Mouse (Mus musculus): ENCODE measurements around the gene Anks4b. TPM values are rescaled to one million over a fixed set of nuclear protein-coding genes. Genes with fewer than 3 reads are reported as not detected.

Gene Anks4b
- polyA plus RNA-seq, 1 experiment = 15.0 TPM

DNA sequence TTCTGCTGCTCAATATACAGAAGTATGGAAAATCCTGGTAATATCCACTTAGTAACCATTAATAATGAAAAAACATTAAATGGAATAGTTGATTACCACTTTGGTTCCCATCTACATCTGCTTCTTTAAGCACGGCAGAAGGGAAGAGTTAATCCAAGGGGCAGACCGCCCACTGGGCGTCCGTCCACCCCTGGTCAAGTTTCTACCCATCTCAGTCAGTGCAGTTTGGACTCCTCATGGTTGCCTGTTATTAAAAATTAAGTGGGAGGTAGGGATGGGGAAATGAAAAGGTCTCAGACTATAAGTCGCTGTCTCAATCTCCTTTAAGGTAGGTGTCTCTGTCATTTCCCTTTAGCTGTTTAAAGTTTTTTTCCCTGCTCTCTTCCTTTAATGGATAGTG lies 15.3 kb downstream of the Anks4b start:
- TF ChIP-seq POLR2A (IDR thresholded peaks at IDR 0.05; ENCODE audit: low read depth, low read length) (no peak), CTCF (conservative IDR thresholded peaks at IDR 0.05; ENCODE audit: insufficient read depth, insufficient read length, low read depth, low read length) (no peak)
- Histone ChIP-seq H3K36me3 (ENCODE audit: control insufficient read depth, insufficient read depth, low read length) (no peaks in the 10 kb centered on the region), H3K27me3 (replicated peaks; ENCODE audit: control insufficient read depth, insufficient read depth, low read length) (no peaks in the 10 kb centered on the region), H3K4me3 (ENCODE audit: insufficient read depth, low read depth, low read length) (no peak overlapping the region), H3K27ac (ENCODE audit: insufficient read depth, low read depth, low read length) (peak overlapping the region; percentile 93), H3K4me1 (ENCODE audit: control insufficient read depth, insufficient read depth, low read length) (peaks cover 13% of the 10 kb centered on the region)
- peak; percentile 56 for DNase-seq
- WGBS = 62% methylated on average over 5 of the region's 5 CpGs

DNA sequence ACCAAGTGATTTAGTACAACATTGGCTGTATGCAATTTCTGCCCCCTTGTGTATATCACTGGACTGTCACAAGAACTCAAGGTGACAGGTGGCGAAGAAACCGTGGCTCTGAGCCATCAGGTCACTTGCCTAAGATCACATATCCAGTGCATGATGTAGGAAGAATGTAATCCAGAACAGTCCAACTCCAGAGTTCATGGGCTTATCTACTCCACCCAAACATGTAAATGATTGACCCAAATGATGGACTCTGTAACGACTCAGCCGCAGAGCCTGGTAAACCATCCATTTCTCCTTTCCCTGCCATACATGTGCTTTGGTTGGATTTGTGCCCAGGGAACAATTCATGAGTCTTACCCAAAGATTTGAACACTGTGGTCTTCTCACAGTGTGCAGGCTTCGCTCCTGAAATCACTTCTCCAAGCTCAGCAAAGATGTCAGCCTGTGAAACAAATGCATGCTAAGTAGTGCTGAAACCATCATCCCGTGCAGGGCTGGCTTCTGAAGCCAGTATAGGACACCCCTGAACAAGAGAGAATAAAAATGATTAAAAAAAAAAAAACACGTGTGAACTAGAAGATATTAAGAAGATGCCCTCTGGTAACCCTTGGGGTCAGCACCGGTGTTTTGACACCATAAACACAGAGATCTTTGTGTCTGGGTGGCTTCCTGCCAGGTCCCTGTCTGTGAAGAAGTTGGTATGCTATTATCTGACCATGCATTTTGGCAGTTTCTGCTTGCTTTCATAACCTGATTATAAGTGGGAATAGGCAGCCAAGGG lies 15.9 kb downstream of the Anks4b start:
- TF ChIP-seq CTCF (conservative IDR thresholded peaks at IDR 0.05; ENCODE audit: insufficient read depth, insufficient read length, low read depth, low read length) (no peak; the same call in 1 of the 2 replicates), POLR2A (IDR thresholded peaks at IDR 0.05; ENCODE audit: low read depth, low read length) (no peak)
- WGBS = 31% methylated on average over 8 of the region's 8 CpGs
- no peaks in the 10 kb centered on the region for H3K27me3 ChIP-seq (replicated peaks; ENCODE audit: control insufficient read depth, insufficient read depth, low read length)
- H3K4me1 ChIP-seq (ENCODE audit: control insufficient read depth, insufficient read depth, low read length) = peaks cover 13% of the 10 kb centered on the region
- H3K36me3 ChIP-seq (ENCODE audit: control insufficient read depth, insufficient read depth, low read length) = no peaks in the 10 kb centered on the region
- peak overlapping the region; percentile 93 for H3K27ac ChIP-seq (ENCODE audit: insufficient read depth, low read depth, low read length)
- no peak overlapping the region for H3K4me3 ChIP-seq (ENCODE audit: insufficient read depth, low read depth, low read length)
- DNase-seq = peak; percentile 93

DNA sequence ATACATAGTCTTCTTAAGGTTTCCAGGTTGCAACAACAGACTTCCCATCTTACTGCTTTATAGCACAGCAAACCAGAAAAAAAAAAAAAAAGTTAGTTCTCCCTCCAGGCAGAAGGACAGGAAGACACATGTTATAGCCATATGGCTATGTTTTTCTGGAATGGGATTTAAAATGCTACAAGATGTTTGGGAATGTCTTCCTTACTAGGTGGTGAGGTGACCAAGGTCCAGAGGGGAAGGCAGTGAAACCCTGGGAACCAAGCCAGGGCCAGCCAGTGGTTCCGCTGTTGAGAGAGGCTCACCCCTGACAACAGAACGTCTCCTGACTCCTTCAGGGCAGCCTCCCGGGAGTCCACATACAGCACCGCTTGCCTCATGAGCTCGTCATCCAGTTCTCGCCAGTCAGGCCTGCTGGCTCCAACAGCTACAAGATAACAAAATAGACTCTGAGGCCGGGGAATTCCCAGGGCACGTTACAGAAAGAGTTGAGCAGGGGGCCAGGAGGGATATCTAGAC lies 16.6 kb downstream of the Anks4b start:
- Histone ChIP-seq H3K36me3 (ENCODE audit: control insufficient read depth, insufficient read depth, low read length) (no peaks in the 10 kb centered on the region), H3K4me3 (ENCODE audit: insufficient read depth, low read depth, low read length) (no peak overlapping the region), H3K27me3 (replicated peaks; ENCODE audit: control insufficient read depth, insufficient read depth, low read length) (no peaks in the 10 kb centered on the region), H3K4me1 (ENCODE audit: control insufficient read depth, insufficient read depth, low read length) (peaks cover 13% of the 10 kb centered on the region), H3K27ac (ENCODE audit: insufficient read depth, low read depth, low read length) (peak overlapping the region; percentile 83)
- DNase-seq = peak; percentile 92
- TF ChIP-seq CTCF (conservative IDR thresholded peaks at IDR 0.05; ENCODE audit: insufficient read depth, insufficient read length, low read depth, low read length) (no peak), POLR2A (IDR thresholded peaks at IDR 0.05; ENCODE audit: low read depth, low read length) (no peak)
- WGBS = 34% methylated on average over 8 of the region's 8 CpGs

DNA sequence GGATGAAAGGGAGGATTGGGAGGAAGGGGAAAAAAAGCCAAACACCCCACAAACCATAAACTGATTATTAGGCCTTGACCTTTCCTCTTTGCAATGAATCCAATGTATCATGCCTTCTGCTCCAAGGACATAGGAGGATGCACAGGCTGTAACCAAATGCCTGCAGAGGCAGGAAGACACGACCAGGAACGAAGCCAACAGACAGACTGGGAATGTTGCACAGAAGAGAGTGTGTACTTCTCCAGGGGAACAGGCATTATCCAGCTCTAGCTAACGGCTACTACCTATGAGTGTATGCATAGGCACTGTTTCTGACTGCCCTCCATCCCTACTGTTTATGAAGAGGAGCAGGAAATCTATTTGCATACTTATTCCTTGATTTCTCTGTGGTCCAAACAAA lies 18.5 kb downstream of the Anks4b start:
- 42% methylated on average over 3 of the region's 3 CpGs for WGBS
- TF ChIP-seq CTCF (conservative IDR thresholded peaks at IDR 0.05; ENCODE audit: insufficient read depth, insufficient read length, low read depth, low read length) = no peak
- no peak for TF ChIP-seq POLR2A (IDR thresholded peaks at IDR 0.05; ENCODE audit: low read depth, low read length)
- no peak overlapping the region for H3K4me3 ChIP-seq (ENCODE audit: insufficient read depth, low read depth, low read length)
- H3K27ac ChIP-seq (ENCODE audit: insufficient read depth, low read depth, low read length) = no peak overlapping the region
- DNase-seq = no peak
- H3K27me3 ChIP-seq (replicated peaks; ENCODE audit: control insufficient read depth, insufficient read depth, low read length) = no peaks in the 10 kb centered on the region
- H3K4me1 ChIP-seq (ENCODE audit: control insufficient read depth, insufficient read depth, low read length) = peaks cover 13% of the 10 kb centered on the region
- no peaks in the 10 kb centered on the region for H3K36me3 ChIP-seq (ENCODE audit: control insufficient read depth, insufficient read depth, low read length)

DNA sequence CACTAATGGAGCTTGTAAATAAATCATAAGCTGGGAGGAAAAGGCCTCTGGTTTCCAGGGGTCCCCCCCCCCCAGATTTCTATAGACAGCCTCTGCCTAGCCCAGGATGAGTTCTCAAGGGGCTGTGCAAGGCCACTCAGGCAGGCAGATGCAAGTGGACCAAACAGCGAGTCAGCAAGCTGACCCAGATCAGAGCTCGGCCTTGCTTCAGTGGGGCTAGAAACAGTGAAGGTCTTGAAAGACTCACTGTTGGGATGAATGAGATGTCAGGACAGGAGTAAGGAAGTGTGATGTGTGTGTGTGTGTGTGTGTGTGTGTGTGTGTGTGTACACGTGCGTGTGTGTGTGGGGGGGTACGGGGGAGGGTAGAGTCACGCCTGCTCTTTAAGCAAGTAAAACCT lies 19.2 kb downstream of the Anks4b start:
- Histone ChIP-seq H3K4me1 (ENCODE audit: control insufficient read depth, insufficient read depth, low read length) (peaks cover 13% of the 10 kb centered on the region), H3K27ac (ENCODE audit: insufficient read depth, low read depth, low read length) (no peak overlapping the region), H3K4me3 (ENCODE audit: insufficient read depth, low read depth, low read length) (no peak overlapping the region), H3K27me3 (replicated peaks; ENCODE audit: control insufficient read depth, insufficient read depth, low read length) (no peaks in the 10 kb centered on the region), H3K36me3 (ENCODE audit: control insufficient read depth, insufficient read depth, low read length) (no peaks in the 10 kb centered on the region)
- TF ChIP-seq POLR2A (IDR thresholded peaks at IDR 0.05; ENCODE audit: low read depth, low read length) (no peak), CTCF (conservative IDR thresholded peaks at IDR 0.05; ENCODE audit: insufficient read depth, insufficient read length, low read depth, low read length) (no peak)
- no peak for DNase-seq
- WGBS = 73% methylated on average over 6 of the region's 6 CpGs

DNA sequence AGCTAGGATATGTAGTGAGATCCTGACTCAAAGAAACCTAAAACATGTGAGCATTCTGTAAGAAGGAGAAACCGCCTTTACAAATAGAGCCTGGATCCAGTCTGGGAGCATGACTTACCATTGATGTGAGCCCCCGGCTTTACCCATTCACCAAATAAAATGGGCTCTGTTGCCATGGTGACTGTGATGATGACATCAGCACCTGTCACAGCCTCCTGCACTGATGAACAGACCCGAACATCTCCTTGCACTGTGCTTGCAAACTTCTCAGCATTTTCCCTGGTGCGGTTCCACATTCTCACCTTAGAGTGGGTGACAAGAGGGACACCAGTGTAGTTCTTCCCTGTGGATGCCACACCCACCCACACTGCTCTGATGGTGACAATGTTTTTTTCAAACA lies 21.5 kb downstream of the Anks4b start:
- WGBS = 78% methylated on average over 4 of the region's 4 CpGs
- no peak for TF ChIP-seq CTCF (conservative IDR thresholded peaks at IDR 0.05; ENCODE audit: insufficient read depth, insufficient read length, low read depth, low read length)
- no peak for TF ChIP-seq POLR2A (IDR thresholded peaks at IDR 0.05; ENCODE audit: low read depth, low read length)
- Histone ChIP-seq H3K4me1 (ENCODE audit: control insufficient read depth, insufficient read depth, low read length) (0 out of 2 replicates have a peak, but pooled peaks cover 3% of the 10 kb centered on the region), H3K27ac (ENCODE audit: insufficient read depth, low read depth, low read length) (no peak overlapping the region), H3K36me3 (ENCODE audit: control insufficient read depth, insufficient read depth, low read length) (no peaks in the 10 kb centered on the region), H3K27me3 (replicated peaks; ENCODE audit: control insufficient read depth, insufficient read depth, low read length) (no peaks in the 10 kb centered on the region), H3K4me3 (ENCODE audit: insufficient read depth, low read depth, low read length) (no peak overlapping the region)
- no peak for DNase-seq

DNA sequence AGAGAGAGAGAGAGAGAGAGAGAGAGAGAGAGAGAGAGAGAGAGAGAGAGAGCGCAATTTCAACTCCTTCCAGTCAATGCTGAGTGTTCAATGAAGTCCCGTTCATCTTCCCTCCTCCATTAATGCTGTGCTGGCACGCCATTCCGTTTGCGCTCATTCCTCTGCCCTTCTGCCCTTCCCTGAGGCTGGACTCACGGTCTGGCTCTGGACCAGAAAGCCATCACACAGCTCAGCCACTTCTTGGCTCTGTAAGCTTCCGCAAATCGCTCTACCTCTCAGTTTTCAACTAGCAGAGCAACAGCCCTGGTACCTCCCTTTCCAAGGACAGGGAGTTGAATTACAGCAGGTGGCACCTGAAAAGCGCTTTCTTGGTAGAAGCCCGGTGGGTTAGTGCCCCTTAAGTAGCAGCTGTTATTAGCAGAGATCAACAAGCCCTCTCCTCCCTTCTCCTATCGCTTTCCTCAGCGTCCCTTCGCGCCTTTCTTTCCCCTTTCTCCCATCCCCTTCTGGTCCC lies 27.6 kb downstream of the Anks4b start:
- H3K4me3 ChIP-seq (ENCODE audit: insufficient read depth, low read depth, low read length) = peak overlapping the region; percentile 6
- H3K36me3 ChIP-seq (ENCODE audit: control insufficient read depth, insufficient read depth, low read length) = no peaks in the 10 kb centered on the region
- H3K27ac ChIP-seq (ENCODE audit: insufficient read depth, low read depth, low read length) = peak overlapping the region; percentile 0; the same call in 1 of the 2 replicates
- TF ChIP-seq POLR2A (IDR thresholded peaks at IDR 0.05; ENCODE audit: low read depth, low read length) (no peak), CTCF (conservative IDR thresholded peaks at IDR 0.05; ENCODE audit: insufficient read depth, insufficient read length, low read depth, low read length) (no peak)
- DNase-seq = peak; percentile 91
- H3K27me3 ChIP-seq (replicated peaks; ENCODE audit: control insufficient read depth, insufficient read depth, low read length) = no peaks in the 10 kb centered on the region
- 1% methylated on average over 14 of the region's 14 CpGs for WGBS
- no peaks in the 10 kb centered on the region; the same call in 1 of the 2 replicates for H3K4me1 ChIP-seq (ENCODE audit: control insufficient read depth, insufficient read depth, low read length)

All from kidney, adult 2 months (tissue).